Mouse (Mus musculus) testis, adult 2 months (tissue): ENCODE measurements around the gene Cbfa2t3. TPM values are rescaled to one million over a fixed set of nuclear protein-coding genes. Genes with fewer than 3 reads are reported as not detected.

ENCODE experiments used
- H3K27ac ChIP-seq: fragments of 200-500 bp; 2 replicates; pipeline ENCODE4 v1.5.1; 2012; ENCODE audit warnings: low read depth, low read length; ENCODE audit not compliant: control insufficient read depth, insufficient read depth
- H3K27me3 ChIP-seq: fragments of 200-500 bp; 2 replicates; pipeline ENCODE4 v1.6.1; 2012; ENCODE audit warnings: mild to moderate bottlenecking, low read length, moderate library complexity; ENCODE audit not compliant: control insufficient read depth, insufficient read depth
- H3K36me3 ChIP-seq: fragments of 200-500 bp; 2 replicates; pipeline ENCODE4 v1.6.1; 2012; ENCODE audit warnings: mild to moderate bottlenecking, low read length; ENCODE audit not compliant: control insufficient read depth, insufficient read depth
- H3K4me1 ChIP-seq: fragments of 200-500 bp; 2 replicates; pipeline ENCODE4 v1.6.1; 2012; ENCODE audit warnings: low read length; ENCODE audit not compliant: control insufficient read depth, insufficient read depth
- H3K4me3 ChIP-seq: fragments of 200-500 bp; 2 replicates; pipeline ENCODE4 v1.5.1; 2012; ENCODE audit warnings: low read depth, mild to moderate bottlenecking, low read length, moderate library complexity, mixed read lengths; ENCODE audit not compliant: control insufficient read depth
- CTCF ChIP-seq: fragments of 200-500 bp; IDR thresholded peaks from 2 replicates; pipeline ENCODE4 v1.5.1; 2012; ENCODE audit warnings: low read depth, mild to moderate bottlenecking, inconsistent platforms, low read length, moderate library complexity; ENCODE audit not compliant: control insufficient read depth, insufficient read depth, insufficient replicate concordance
- POLR2A ChIP-seq: fragments of 200-500 bp; IDR thresholded peaks from 2 replicates; pipeline ENCODE4 v1.6.1; 2012; ENCODE audit warnings: low read depth, mild to moderate bottlenecking, inconsistent platforms, low read length, moderate library complexity; ENCODE audit not compliant: control insufficient read depth
- polyA plus RNA-seq: library from polyadenylated mRNA; depleted of rRNA; stranded (reverse); fragments of >200 nt; gene quantifications from 2 replicates; pipeline ENCODE4 v1.2.3, GENCODE M21; 2012

Gene Cbfa2t3
- polyA plus RNA-seq, 1 experiment, result 0.59 TPM

DNA sequence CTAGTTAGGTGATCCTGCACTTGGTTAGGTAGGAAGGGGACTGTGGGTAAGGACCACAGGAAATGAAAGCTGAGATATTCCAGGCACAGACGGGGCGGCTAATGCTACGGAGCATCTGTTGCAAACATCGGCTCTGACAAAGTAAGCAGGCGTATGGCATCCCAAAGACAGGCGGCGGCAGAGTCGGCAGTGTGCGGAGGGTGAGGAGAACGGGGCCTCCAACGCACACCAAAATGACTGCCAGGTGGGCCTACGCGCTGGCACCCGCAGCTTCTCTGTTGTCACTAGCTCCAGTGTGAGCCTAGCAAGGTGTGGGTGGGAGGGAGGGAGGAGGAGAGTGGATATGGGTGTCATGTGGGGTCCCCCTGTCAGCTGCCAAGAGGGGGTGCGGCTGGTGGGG is 57.5 kb downstream of the Cbfa2t3 start:
- H3K36me3 ChIP-seq, result no peaks in the 10 kb centered on the region
- no peak overlapping the region for H3K27ac ChIP-seq
- no peak overlapping the region for H3K4me3 ChIP-seq
- no peaks in the 10 kb centered on the region for H3K27me3 ChIP-seq
- TF ChIP-seq CTCF (no peak), POLR2A (no peak)
- H3K4me1 ChIP-seq, result no peaks in the 10 kb centered on the region; the same call in none of the 2 replicates

DNA sequence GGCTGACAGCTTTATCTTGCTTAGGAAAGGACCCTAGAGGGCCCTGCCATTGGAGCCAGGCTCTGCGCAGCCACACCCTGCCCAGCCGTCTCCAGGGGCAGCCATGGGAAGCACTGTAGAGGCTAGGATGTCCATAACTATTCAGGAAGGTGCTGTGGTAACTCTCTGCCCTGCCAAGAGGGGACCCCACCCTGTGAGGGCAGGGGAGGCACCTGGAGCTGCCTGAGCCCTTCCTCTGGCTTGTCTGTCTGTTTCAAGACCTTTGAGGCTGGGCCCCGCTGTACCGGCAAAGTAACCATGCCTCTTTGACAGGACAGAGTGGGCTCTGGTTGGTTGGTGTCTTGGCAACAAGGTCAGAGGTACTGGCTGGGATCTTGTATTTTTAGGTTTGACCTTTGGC is 58.1 kb downstream of the Cbfa2t3 start:
- H3K36me3 ChIP-seq, result no peaks in the 10 kb centered on the region
- H3K4me3 ChIP-seq, result no peak overlapping the region
- TF ChIP-seq POLR2A (no peak), CTCF (no peak)
- H3K4me1 ChIP-seq, result no peaks in the 10 kb centered on the region; the same call in 1 of the 2 replicates
- no peaks in the 10 kb centered on the region for H3K27me3 ChIP-seq
- no peak overlapping the region for H3K27ac ChIP-seq

DNA sequence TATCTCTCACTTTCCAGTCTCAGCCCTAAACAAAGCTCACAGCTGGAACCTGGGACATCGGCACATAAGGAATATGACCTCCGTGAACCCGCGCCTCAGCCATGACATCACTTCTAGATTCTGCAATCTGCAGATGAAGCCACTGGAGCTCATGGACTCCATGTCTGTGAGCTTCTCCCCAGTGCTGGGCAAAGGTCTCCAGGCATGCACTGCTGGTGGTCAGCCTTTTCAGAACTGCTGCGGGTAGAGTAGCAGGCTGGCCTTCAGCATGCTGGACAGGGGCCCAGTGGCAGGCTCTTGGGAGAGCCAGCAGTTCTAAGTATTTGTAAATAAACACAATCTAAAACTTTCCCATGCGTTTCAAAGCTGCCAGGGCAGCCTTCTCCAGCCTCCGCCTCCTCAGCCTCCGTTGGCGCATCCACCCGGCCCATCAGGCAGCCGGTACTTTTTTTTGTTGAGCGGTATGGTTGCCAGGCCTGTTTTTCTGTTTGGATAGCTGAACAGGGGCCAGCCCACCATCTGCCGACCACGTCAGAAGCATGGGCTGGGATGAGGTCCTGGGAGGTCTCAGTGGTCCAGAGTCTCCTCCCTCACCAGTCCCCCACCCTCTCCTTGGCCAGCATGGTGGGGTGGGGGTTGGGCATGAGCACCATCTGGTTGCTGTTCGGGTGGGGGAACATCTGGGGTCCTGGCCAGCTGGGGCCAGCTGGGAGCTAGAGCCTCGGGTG is 59.2 kb downstream of the Cbfa2t3 start:
- H3K4me1 ChIP-seq, result no peaks in the 10 kb centered on the region
- H3K36me3 ChIP-seq, result no peaks in the 10 kb centered on the region
- TF ChIP-seq CTCF (no peak), POLR2A (no peak)
- H3K4me3 ChIP-seq, result no peak overlapping the region
- no peaks in the 10 kb centered on the region for H3K27me3 ChIP-seq
- H3K27ac ChIP-seq, result no peak overlapping the region

DNA sequence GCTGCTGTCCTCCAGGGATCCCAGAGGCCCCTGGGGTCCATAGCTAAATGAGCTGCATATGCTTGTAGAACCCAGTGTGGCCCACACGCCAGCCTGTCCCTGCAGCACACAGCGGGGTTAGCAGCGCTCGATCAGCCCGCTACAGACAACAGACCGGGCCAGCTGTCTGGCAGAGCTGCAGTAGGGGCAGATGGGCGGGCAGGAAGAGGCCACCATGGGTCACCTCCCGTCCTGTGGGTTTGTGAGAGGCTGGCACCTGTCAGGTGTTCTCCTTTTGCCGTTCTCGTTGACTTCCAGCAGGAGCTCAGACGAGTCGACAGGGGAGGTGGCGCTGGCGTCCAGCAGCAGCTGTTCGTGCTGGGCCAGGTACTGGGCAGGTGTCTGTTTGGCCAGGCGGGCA is 60.3 kb downstream of the Cbfa2t3 start:
- TF ChIP-seq POLR2A, result no peak
- TF ChIP-seq CTCF, result no peak
- Histone ChIP-seq H3K36me3 (no peaks in the 10 kb centered on the region), H3K27me3 (no peaks in the 10 kb centered on the region), H3K4me3 (no peak overlapping the region), H3K4me1 (no peaks in the 10 kb centered on the region), H3K27ac (no peak overlapping the region)

DNA sequence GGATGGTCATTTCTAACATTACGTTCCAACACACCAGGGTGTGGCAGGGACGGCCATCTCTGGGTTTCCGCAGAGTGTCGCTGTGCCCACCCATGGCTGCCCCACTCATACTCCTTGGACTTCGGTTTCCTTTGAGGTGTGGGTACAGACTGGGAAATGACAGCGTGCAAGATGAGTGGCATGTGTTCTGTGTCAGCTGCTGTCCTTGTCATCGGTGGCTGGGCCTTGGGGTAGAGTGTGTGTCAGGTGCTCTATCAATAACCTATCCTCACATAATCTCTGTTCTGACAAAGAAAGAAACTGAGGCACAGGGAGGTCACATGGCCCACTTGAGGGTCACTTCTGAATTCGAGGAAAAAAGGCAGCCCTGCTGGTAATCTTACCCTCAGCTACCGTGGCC is 61.7 kb downstream of the Cbfa2t3 start:
- H3K27ac ChIP-seq, result no peak overlapping the region
- H3K36me3 ChIP-seq, result no peaks in the 10 kb centered on the region
- TF ChIP-seq POLR2A (no peak), CTCF (no peak)
- H3K4me1 ChIP-seq, result no peaks in the 10 kb centered on the region
- no peak overlapping the region for H3K4me3 ChIP-seq
- no peaks in the 10 kb centered on the region for H3K27me3 ChIP-seq

DNA sequence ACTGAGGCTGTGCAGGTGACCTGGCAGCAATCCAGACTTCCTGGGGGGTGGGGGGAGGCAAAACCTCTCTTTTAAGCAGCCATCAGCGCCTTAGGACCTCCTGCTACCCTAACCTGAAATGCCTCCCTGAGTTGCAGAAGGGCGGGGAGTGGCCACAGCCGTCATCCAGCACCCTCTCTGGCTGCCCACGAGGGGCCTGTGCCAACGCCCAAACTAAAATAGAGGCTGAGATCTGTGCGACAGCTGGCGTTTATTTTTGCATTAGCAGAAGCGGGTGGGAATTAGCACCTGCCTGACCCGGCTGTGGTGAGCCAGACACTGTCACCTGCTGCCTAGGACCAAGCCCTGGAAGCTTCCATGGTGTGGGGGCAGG is 62.1 kb downstream of the Cbfa2t3 start:
- Histone ChIP-seq H3K27ac (no peak overlapping the region), H3K36me3 (no peaks in the 10 kb centered on the region), H3K4me3 (no peak overlapping the region), H3K27me3 (no peaks in the 10 kb centered on the region), H3K4me1 (no peaks in the 10 kb centered on the region)
- TF ChIP-seq POLR2A (no peak), CTCF (no peak)

DNA sequence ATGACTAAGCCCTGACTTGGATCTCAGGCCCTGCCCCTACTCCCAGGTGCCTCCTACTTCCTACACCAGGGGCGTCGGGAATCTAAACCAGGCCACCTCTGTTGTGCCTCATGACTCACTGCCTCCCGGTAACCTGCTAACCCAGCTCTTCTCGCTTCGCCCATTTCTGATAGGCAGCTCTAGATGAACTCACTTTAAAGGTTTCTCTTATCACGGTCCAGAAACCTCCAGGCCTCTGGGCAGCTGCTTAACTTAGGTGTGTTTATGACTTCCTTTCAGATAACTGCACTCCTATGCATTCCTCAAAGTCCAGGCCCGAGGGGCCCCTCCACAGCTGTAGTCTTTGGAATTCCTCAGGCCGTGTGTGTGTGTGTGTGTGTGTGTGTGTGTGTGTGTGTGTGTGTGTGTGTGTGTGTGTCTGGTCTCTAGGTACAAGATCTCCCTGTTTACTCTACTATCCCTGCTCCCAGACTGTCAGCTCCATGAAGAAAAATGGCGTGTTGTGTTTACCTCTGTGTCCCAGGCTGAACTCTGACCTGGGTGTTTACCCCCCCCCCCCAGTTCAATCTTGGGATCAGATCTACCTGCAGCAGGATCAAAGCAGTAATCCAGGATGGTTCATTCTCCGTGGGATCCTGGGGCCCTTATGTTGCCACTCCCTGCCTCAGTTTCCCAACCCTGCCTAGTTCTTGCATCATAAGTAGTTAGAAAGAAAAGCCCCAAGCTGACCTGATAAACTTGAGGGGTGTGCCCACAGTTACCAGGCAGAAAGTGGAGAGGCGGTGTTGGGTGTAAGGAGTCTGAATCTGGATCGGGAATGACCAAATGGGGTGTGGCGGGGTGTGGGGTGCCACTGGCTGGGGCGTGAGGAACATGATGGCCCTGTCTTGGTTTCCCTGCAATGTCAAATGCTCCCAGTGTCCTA is 62.8 kb downstream of the Cbfa2t3 start:
- Histone ChIP-seq H3K27me3 (no peaks in the 10 kb centered on the region), H3K4me3 (no peak overlapping the region), H3K27ac (no peak overlapping the region), H3K4me1 (no peaks in the 10 kb centered on the region), H3K36me3 (no peaks in the 10 kb centered on the region)
- TF ChIP-seq POLR2A (no peak), CTCF (no peak)
